Mouse (Mus musculus) embryonic facial prominence, embryonic 13.5 days (tissue): ENCODE measurements around the gene Pde4d. TPM values are rescaled to one million over a fixed set of nuclear protein-coding genes. Genes with fewer than 3 reads are reported as not detected.

Source experiments
- ATAC-seq: fragments of 200-750 bp; cut with Nextera tagmentation; 2 replicates; pipeline ENCODE4 v1.8.0; 2017; ENCODE audit warnings: low read depth; ENCODE audit not compliant: insufficient number of reproducible peaks, insufficient read depth, low FRiP score, low TSS enrichment
- H3K27ac ChIP-seq: fragments of 300-500 bp; sonication (generic); 2 replicates; pipeline ENCODE4 v1.5.1; 2015; ENCODE audit warnings: moderate library complexity, mild to moderate bottlenecking, inconsistent platforms
- H3K27me3 ChIP-seq: fragments of 300-500 bp; sonication (generic); 2 replicates; pipeline ENCODE4 v1.6.1; 2015; ENCODE audit warnings: mild to moderate bottlenecking, inconsistent platforms
- H3K36me3 ChIP-seq: fragments of 300-500 bp; sonication (generic); 2 replicates; pipeline ENCODE4 v1.6.1; 2015; ENCODE audit warnings: mild to moderate bottlenecking, inconsistent platforms
- H3K4me1 ChIP-seq: fragments of 300-500 bp; sonication (generic); 2 replicates; pipeline ENCODE4 v1.6.1; 2015; ENCODE audit warnings: inconsistent platforms
- H3K4me2 ChIP-seq: fragments of 300-500 bp; sonication (generic); 2 replicates; pipeline ENCODE4 v1.6.1; 2015; ENCODE audit warnings: moderate library complexity, mild to moderate bottlenecking, inconsistent platforms
- H3K4me3 ChIP-seq: fragments of 300-500 bp; sonication (generic); 2 replicates; pipeline ENCODE4 v1.5.1; 2015; ENCODE audit warnings: mild to moderate bottlenecking, inconsistent platforms
- H3K9ac ChIP-seq: fragments of 300-500 bp; sonication (generic); 2 replicates; pipeline ENCODE4 v1.6.1; 2015; ENCODE audit warnings: mild to moderate bottlenecking, inconsistent platforms
- H3K9me3 ChIP-seq: fragments of 300-500 bp; sonication (generic); 2 replicates; pipeline ENCODE4 v1.6.1; 2016; ENCODE audit warnings: inconsistent platforms
- WGBS: fragments of 180-500 bp; shearing (Covaris S2); methylation state at CpG from one replicate; pipeline ENCODE4 v1.1.7; 2015; ENCODE audit warnings: mixed read lengths; 5-methylcytosine and 5-hydroxymethylcytosine counted together
- polyA plus RNA-seq: library from polyadenylated mRNA; unstranded; fragments of >200 nt; fragmentation: Nextera tagmentation; extraction: Ambion mirVana; gene quantifications from 2 replicates; pipeline ENCODE4 v1.2.1, GENCODE M21; 2015

The Pde4d gene
- polyA plus RNA-seq, 1 experiment from 2014 or later = 22.9 TPM

DNA sequence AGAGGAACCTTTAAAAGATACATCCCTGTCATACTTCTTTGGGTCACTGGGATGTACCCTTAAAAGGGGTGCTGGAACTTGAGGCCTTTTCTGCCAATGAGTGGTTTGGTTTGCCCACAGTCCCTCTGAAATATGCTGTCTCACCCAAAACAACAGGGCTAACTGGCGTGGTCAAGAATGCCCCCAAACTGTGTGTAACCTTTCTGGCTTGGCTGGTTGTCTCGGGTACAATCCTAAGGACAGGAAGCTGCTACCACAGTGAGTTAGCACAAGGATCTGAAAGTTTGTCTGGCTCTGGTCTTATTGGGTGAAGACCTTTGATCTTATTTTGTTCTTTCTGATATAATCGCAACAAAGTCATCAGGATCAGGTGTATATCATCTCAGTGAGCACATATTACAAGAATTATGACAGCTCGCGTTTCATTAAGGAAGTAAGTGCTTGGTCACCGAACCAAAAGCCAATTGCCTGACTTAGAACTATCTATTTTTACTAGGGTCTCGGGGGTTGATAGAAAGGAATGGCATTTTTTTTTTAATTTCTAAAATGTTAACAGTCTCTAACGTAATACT lies 1165.6 kb downstream of the Pde4d start:
- Histone ChIP-seq H3K9me3 (no peaks in the 10 kb centered on the region), H3K4me2 (no peak overlapping the region), H3K27me3 (no peaks in the 10 kb centered on the region), H3K27ac (no peak overlapping the region), H3K4me3 (no peak overlapping the region), H3K4me1 (peaks cover 11% of the 10 kb centered on the region), H3K36me3 (no peaks in the 10 kb centered on the region), H3K9ac (no peak overlapping the region)
- ATAC-seq = no peak
- 60% methylated on average over 8 of the region's 8 CpGs for WGBS

DNA sequence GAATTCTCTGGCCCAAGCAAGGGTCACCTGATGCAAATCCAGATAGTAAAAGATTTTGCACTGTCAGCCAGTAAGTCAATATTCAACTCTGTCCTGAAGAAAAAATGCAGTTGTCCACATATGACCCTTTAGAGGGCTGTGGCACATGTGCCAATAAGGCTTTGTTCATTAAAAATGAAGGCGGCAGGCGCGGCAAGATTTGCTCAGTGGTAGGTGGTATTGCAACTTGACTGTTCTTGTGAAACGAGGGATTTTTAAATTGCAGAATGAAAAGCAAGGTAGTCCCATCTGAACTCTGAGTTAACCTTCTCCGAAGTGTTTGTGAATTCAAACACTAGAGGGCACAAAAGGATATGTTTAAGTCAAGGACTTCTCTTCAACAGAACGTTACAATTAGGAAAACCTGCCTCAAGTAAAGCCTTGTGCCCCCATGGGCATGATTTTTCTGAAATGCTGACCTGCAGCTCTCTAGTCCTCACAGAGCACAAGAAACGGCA lies 1166.1 kb downstream of the Pde4d start:
- WGBS = 13% methylated on average over 7 of the region's 7 CpGs
- 0 out of 2 replicates have a peak overlapping the region, but pooled peaks have one; percentile 16 for H3K4me2 ChIP-seq
- ATAC-seq = no peak

DNA sequence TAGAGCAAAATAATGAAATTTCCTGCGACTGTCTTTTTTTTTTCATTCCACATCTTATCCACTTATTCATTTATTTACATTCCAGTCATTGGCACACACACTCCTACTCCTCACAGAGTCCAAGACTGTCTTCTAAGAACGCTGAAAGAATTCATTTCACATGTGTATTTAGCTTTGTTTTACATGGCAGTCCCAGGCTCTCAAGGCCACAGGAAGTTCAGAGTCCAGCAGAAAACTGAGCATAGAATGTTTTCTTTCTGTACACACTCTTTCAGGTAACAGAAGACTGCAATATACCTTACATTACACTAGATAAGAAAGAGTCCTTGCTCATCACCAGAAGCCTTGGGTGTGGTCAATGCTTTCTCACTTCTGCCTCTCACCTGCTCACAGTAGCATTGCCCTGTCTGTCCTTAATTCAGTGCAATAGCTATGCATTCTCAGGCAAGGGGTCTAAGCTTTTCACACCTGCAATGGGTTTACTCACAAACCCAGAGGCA lies 1169.5 kb downstream of the Pde4d start:
- Histone ChIP-seq H3K4me2 (no peak overlapping the region), H3K4me3 (no peak overlapping the region), H3K9me3 (no peaks in the 10 kb centered on the region), H3K4me1 (peaks cover 5% of the 10 kb centered on the region; the same call in 1 of the 2 replicates), H3K36me3 (no peaks in the 10 kb centered on the region), H3K27ac (no peak overlapping the region), H3K27me3 (peaks cover 4% of the 10 kb centered on the region), H3K9ac (no peak overlapping the region)
- WGBS = 76% methylated on average over 2 of the region's 2 CpGs
- ATAC-seq = no peak

More for the DNA sequence above, 1166.1 kb downstream of the Pde4d start:
- H3K9me3 ChIP-seq = no peaks in the 10 kb centered on the region
- H3K9ac ChIP-seq = no peak overlapping the region
- no peaks in the 10 kb centered on the region for H3K27me3 ChIP-seq
- no peak overlapping the region for H3K4me3 ChIP-seq
- peaks cover 11% of the 10 kb centered on the region for H3K4me1 ChIP-seq
- no peaks in the 10 kb centered on the region for H3K36me3 ChIP-seq
- H3K27ac ChIP-seq = no peak overlapping the region

DNA sequence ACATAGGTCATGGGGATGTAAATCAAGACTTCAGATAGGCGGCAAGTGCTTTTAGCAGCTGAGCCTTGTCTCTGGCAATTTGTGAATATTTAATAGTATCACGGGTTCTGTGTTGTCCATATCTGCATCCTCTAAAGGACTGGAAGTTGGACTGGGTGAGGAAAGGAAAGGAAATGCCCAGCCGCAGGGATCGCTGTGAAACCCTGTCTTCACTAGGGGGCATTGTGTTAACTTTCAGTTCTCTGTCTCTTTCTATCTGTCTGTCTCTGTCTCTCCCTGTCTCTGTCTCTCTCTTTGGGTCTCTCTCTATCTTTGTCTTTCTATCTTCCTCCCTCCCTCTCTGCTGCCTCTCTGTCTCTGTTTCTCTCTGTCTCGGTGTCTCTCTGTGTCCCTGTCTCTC lies 1172.5 kb downstream of the Pde4d start:
- no peaks in the 10 kb centered on the region for H3K9me3 ChIP-seq
- no peaks in the 10 kb centered on the region for H3K36me3 ChIP-seq
- ATAC-seq = no peak
- no peak overlapping the region for H3K27ac ChIP-seq
- peaks cover 4% of the 10 kb centered on the region for H3K27me3 ChIP-seq
- no peak overlapping the region for H3K4me3 ChIP-seq
- 82% methylated on average over 5 of the region's 5 CpGs for WGBS
- no peak overlapping the region for H3K4me2 ChIP-seq
- H3K9ac ChIP-seq = no peak overlapping the region
- 0 out of 2 replicates have a peak, but pooled peaks cover 4% of the 10 kb centered on the region for H3K4me1 ChIP-seq

DNA sequence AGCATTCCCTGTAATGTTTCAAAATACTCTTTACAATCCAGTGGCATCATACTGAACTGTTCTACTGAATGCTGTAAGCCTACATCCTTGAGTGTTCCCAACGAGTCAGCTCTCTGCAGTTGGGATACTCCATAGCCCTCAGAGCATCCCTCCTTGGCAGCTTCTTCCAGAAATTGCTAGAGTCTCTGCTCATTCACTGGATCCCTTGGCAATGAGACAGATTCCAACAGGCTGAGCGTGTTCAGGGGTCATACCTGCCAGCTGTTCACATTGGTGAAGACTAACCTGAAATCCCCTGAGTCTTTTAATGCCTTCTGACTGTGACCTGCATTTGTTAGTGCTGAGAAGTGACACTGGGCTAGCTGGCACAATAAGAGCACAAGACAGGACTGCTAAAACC lies 1173.5 kb downstream of the Pde4d start:
- H3K27ac ChIP-seq = no peak overlapping the region
- no peak for ATAC-seq
- H3K4me2 ChIP-seq = no peak overlapping the region
- no peaks in the 10 kb centered on the region for H3K9me3 ChIP-seq
- H3K36me3 ChIP-seq = no peaks in the 10 kb centered on the region
- peaks cover 4% of the 10 kb centered on the region for H3K27me3 ChIP-seq
- WGBS = 79% methylated on average over 2 of the region's 2 CpGs
- no peak overlapping the region for H3K9ac ChIP-seq
- no peak overlapping the region for H3K4me3 ChIP-seq
- H3K4me1 ChIP-seq = 0 out of 2 replicates have a peak, but pooled peaks cover 4% of the 10 kb centered on the region

DNA sequence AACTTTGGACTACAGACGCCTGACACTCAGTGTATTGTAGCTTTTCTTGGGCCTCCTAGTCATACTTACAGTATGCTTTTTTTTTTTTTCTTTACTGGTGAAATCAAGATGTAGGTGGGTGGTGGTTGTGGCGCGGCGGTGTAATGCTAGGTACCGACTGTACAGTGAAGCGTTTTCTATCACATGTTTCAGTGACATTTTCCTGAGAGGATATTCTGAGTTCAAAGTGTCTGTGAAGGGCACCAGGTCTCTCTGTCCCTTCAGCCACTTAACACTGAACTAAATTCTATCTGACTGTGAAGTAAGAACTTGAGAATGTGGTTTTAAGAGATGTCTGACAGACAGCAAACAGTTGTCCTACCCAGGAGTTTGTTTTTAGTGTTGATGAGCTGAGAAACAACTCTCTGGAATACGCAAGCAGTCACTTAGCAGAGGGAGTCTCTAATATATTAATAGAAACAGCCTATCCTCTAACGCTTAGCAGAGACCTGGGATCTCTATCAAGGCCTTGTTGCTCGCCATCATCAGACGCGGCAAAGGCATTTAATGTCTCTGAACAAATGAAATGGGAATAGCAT lies 1175.1 kb downstream of the Pde4d start:
- WGBS = 91% methylated on average over 11 of the region's 11 CpGs
- H3K4me2 ChIP-seq = no peak overlapping the region

DNA sequence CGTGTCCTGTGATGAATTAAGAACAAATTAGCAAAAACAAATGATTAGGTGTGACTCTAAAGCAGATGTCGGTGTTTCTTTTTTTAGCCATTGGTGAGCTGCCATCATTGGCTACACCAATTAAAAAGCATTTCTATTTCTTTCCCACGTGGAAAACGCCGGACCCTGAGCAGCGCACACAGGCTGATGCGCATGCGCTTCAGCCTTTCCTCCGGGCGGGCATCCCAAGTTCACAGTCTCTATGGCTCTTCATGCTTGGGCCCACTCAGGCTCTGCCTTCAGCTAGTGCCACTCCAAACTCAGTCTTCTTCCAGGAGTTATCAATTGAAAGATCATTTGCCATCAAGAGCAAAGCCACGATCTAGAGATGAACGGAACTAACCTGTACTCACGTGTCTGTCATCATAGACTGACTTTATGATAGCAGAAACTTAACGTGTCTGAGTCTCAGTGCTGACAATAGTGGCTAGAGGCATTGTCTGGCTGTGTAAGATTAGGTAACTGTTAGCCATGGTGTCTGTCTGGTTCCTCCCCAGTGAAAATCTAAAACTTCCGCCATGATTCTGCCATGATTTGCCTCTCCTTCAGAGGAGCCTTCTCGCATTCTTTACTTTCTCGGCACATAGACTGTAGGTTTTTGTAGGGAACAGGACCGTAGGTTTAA lies 1175.8 kb downstream of the Pde4d start:
- H3K4me3 ChIP-seq = no peak overlapping the region
- 0 out of 2 replicates have a peak, but pooled peaks cover 4% of the 10 kb centered on the region for H3K4me1 ChIP-seq
- H3K27me3 ChIP-seq = peaks cover 7% of the 10 kb centered on the region
- no peaks in the 10 kb centered on the region for H3K36me3 ChIP-seq
- ATAC-seq = no peak
- WGBS = 81% methylated on average over 18 of the region's 18 CpGs
- H3K9ac ChIP-seq = no peak overlapping the region
- H3K9me3 ChIP-seq = no peaks in the 10 kb centered on the region
- no peak overlapping the region for H3K4me2 ChIP-seq
- no peak overlapping the region for H3K27ac ChIP-seq

More for the DNA sequence above, 1175.1 kb downstream of the Pde4d start:
- H3K36me3 ChIP-seq = no peaks in the 10 kb centered on the region
- no peak overlapping the region for H3K27ac ChIP-seq
- no peak overlapping the region for H3K4me3 ChIP-seq
- H3K4me1 ChIP-seq = 0 out of 2 replicates have a peak, but pooled peaks cover 4% of the 10 kb centered on the region
- peaks cover 4% of the 10 kb centered on the region for H3K27me3 ChIP-seq
- H3K9me3 ChIP-seq = no peaks in the 10 kb centered on the region
- ATAC-seq = no peak
- H3K9ac ChIP-seq = no peak overlapping the region

DNA sequence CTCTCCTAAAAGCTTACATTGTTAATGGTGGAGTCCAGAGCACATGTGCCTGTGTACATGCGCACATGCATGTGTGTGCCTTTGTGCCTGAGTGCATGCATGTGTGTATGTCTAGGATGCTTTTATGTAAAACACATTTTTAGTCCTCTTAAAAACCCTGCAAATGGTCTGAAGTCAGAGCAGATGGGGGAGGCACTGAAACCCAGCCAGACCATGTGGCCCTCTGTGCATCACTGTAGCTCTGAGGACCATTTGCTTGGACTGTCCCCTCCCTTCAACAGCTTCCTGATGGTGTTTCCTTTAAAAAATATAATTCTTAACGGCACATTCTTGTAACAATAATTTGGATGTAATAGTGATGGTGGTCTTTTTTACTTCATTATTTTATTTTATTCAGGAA lies 1177.5 kb downstream of the Pde4d start:
- WGBS = 74% methylated on average over 2 of the region's 2 CpGs
- H3K27me3 ChIP-seq = peaks cover 14% of the 10 kb centered on the region
- no peak overlapping the region for H3K4me2 ChIP-seq
- no peak overlapping the region for H3K27ac ChIP-seq
- no peak for ATAC-seq
- H3K9me3 ChIP-seq = no peaks in the 10 kb centered on the region
- no peak overlapping the region for H3K9ac ChIP-seq
- H3K4me1 ChIP-seq = peaks cover 5% of the 10 kb centered on the region
- no peak overlapping the region for H3K4me3 ChIP-seq
- H3K36me3 ChIP-seq = no peaks in the 10 kb centered on the region

DNA sequence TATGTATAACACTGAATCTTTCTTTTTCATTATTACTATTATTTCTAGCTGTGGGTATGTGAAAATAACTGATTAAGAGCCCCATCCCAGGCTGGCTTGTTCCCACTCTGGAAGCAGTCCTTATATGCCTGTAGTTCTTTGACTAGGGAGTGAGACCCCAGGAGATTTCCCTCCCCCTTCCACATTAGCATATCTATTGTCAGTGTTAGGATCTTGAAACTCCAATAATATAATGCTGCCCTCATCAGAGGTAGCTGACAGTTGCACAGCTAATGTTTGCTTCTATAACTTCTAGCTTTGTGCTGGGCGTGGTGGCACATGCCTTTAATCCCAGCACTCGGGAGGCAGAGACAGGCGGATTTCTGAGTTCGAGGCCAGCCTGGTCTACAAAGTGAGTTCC lies 1178.9 kb downstream of the Pde4d start:
- H3K4me1 ChIP-seq = peaks cover 17% of the 10 kb centered on the region
- no peak for ATAC-seq
- no peak overlapping the region for H3K4me2 ChIP-seq
- no peak overlapping the region for H3K4me3 ChIP-seq
- no peak overlapping the region for H3K9ac ChIP-seq
- no peaks in the 10 kb centered on the region for H3K36me3 ChIP-seq
- WGBS = 93% methylated on average over 4 of the region's 4 CpGs
- H3K27ac ChIP-seq = no peak overlapping the region
- no peaks in the 10 kb centered on the region for H3K9me3 ChIP-seq
- H3K27me3 ChIP-seq = peaks cover 13% of the 10 kb centered on the region

DNA sequence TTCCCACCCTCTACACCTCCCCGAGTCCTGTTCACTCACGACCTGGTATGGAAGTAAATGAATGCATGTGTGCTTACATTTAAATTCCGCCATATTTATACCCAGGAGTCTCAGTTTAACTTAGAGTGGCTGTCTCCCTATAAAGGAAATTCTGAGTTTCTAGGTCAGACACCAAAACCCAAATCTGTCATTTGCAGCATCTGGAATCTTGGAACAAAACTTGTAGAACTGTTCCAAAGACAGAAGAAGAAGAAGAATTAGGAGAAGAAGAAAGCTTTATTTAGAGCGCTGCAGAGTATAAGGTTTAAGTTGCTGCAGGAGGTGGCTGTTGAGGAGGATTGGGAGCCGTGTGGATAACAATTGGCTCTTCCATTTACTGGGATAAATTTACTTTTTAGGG lies 1179.5 kb downstream of the Pde4d start:
- Histone ChIP-seq H3K4me2 (no peak overlapping the region), H3K27ac (no peak overlapping the region), H3K9ac (no peak overlapping the region), H3K9me3 (no peaks in the 10 kb centered on the region), H3K4me3 (no peak overlapping the region), H3K27me3 (peaks cover 13% of the 10 kb centered on the region), H3K36me3 (no peaks in the 10 kb centered on the region), H3K4me1 (peaks cover 17% of the 10 kb centered on the region)
- 75% methylated on average over 5 of the region's 5 CpGs for WGBS
- no peak for ATAC-seq

DNA sequence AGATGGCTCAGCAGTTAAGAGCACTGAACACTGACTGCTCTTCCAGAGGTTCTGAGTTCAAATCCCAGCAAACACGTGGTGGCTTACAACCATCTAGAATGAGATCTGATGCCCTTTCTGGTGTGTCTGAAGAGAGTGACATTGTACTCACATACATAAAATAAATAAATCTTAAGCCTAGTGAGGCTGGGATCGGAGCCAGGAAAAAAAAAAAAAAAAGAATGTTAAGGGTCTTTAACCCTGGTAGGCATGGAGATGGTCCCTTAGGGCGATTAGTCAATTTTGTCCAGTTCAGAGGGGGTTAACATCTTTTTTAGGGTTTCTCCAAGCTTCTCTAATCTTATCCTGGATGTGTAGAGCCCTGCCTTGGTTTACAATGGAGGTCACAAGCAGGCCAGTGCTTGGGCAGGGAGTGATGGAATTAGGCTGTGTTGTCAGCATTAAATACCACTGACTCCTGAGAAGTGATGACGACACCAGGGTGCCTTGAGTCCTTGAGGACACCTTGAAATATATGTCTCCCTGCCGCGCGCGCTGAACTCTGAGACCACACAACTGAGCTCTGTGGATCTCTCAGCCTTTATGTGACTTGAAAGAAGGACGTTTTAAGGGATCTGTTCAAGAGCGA lies 1181.8 kb downstream of the Pde4d start:
- Histone ChIP-seq H3K36me3 (no peaks in the 10 kb centered on the region), H3K4me3 (no peak overlapping the region), H3K27ac (no peak overlapping the region), H3K4me2 (no peak overlapping the region), H3K9me3 (no peaks in the 10 kb centered on the region), H3K4me1 (peaks cover 13% of the 10 kb centered on the region), H3K9ac (no peak overlapping the region), H3K27me3 (peaks cover 28% of the 10 kb centered on the region)
- 35% methylated on average over 10 of the region's 10 CpGs for WGBS
- ATAC-seq = no peak
